Mouse (Mus musculus) myocyte (in vitro differentiated cells): ENCODE results near the gene Capns2. TPM values are rescaled to one million over a fixed set of nuclear protein-coding genes. Genes with fewer than 3 reads are reported as not detected.

Source experiments
- H3K27me3 ChIP-seq: one replicate; pipeline ENCODE4 v1.6.1; 2011; ENCODE audit not compliant: control insufficient read depth, insufficient read depth, insufficient read length
- H3K36me3 ChIP-seq: one replicate; pipeline ENCODE4 v1.6.1; 2011; ENCODE audit not compliant: control insufficient read depth, insufficient read depth
- H3K4me2 ChIP-seq: one replicate; pipeline ENCODE4 v1.6.1; 2011; ENCODE audit warnings: low read depth, control low read depth
- H3K4me3 ChIP-seq: one replicate; pipeline ENCODE4 v1.5.1; 2011; ENCODE audit warnings: mild to moderate bottlenecking, control low read depth, moderate library complexity
- H3K79me2 ChIP-seq: one replicate; pipeline ENCODE4 v1.6.1; 2011; ENCODE audit not compliant: control insufficient read depth, insufficient read depth
- H3ac ChIP-seq: one replicate; pipeline ENCODE4 v1.6.1; 2011; ENCODE audit not compliant: control insufficient read depth, insufficient read length
- CEBPB ChIP-seq: IDR thresholded peaks from 2 replicates; pipeline ENCODE4 v1.6.1; 2011; ENCODE audit warnings: mild to moderate bottlenecking, moderate library complexity; ENCODE audit not compliant: poor library complexity, insufficient read depth, severe bottlenecking
- E2F4 ChIP-seq: IDR thresholded peaks from one replicate; pipeline ENCODE4 v1.6.1; 2011; ENCODE audit warnings: mild to moderate bottlenecking, control low read depth, moderate library complexity; ENCODE audit not compliant: insufficient read depth
- MAX ChIP-seq: IDR thresholded peaks from one replicate; pipeline ENCODE4 v1.6.1; 2011; ENCODE audit warnings: low read depth, mild to moderate bottlenecking, control low read depth
- MYOD1 ChIP-seq, 3 experiments: IDR thresholded peaks; one replicate each; pipeline ENCODE4 v1.6.1; 2011; ENCODE audit warnings: control low read depth in 2 of 3, low read depth in 2 of 3, mild to moderate bottlenecking in 2 of 3, moderate library complexity in 1 of 3; ENCODE audit not compliant: insufficient read length in 2 of 3, control insufficient read depth in 1 of 3
- MYOG ChIP-seq, 3 experiments: IDR thresholded peaks; one replicate each; pipeline ENCODE4 v1.6.1; 2011; ENCODE audit warnings: control low read depth in 2 of 3, low read depth in 2 of 3, mild to moderate bottlenecking in 2 of 3; ENCODE audit not compliant: insufficient read length in 2 of 3, control insufficient read depth in 1 of 3, insufficient read depth in 1 of 3
- POLR2A ChIP-seq: IDR thresholded peaks from one replicate; pipeline ENCODE4 v1.6.1; 2011; ENCODE audit warnings: low read depth, mild to moderate bottlenecking, control low read depth, moderate library complexity; ENCODE audit not compliant: insufficient read length
- POLR2AphosphoS2 ChIP-seq: IDR thresholded peaks from one replicate; pipeline ENCODE4 v1.6.1; 2011; ENCODE audit warnings: low read depth, control low read depth; ENCODE audit not compliant: insufficient read length
- REST ChIP-seq: IDR thresholded peaks from one replicate; pipeline ENCODE4 v1.6.1; 2011; ENCODE audit warnings: mild to moderate bottlenecking, control low read depth, moderate library complexity; ENCODE audit not compliant: insufficient read depth, insufficient read length
- SRF ChIP-seq: IDR thresholded peaks from one replicate; pipeline ENCODE4 v1.6.1; 2011; ENCODE audit warnings: low read depth; ENCODE audit not compliant: control insufficient read depth, insufficient read length
- TCF12 ChIP-seq: IDR thresholded peaks from one replicate; pipeline ENCODE4 v1.6.1; 2011; ENCODE audit warnings: mild to moderate bottlenecking, control low read depth; ENCODE audit not compliant: poor library complexity, insufficient read depth, severe bottlenecking
- TCF3 ChIP-seq: IDR thresholded peaks from one replicate; pipeline ENCODE4 v1.6.1; 2011; ENCODE audit warnings: low read depth, control low read depth; ENCODE audit not compliant: insufficient read length
- USF1 ChIP-seq: IDR thresholded peaks from one replicate; pipeline ENCODE4 v1.6.1; 2011; ENCODE audit warnings: low read depth, mild to moderate bottlenecking, control low read depth, moderate library complexity
- polyA plus RNA-seq: library from polyadenylated mRNA; unstranded; fragments of >200 nt; fragmentation: generic; extraction: Trizol; gene quantifications from one replicate; pipeline ENCODE4 v1.2.1, GENCODE M21; 2012; ENCODE audit warnings: missing spikeins

Gene Capns2
- polyA plus RNA-seq, 1 experiment: 0.04 TPM

DNA sequence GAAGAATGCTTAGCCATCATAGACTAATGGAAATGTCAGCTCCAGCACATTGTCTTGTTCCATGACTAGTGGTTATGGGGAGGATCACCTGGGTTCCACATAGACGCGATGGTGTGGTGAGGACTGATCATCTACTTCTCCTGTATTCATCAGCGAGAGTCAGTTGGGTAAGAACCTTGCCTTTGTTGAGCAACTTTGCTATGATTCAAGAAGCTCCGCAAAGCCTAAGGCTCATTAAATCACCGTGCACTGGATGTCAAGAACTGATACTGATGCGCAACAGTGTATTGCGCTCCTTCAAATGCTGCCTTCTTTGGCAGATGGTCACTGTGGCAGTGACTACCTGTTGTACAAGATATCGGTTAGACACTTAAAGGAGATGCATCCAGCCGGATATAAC lies 5.3 kb downstream of the Capns2 start:
- TF ChIP-seq TCF12 (no peak), POLR2A (no peak), MYOG (IDR thresholded peaks at IDR 0.05; ENCODE audit: control insufficient read depth in 1 of 3, insufficient read depth in 1 of 3, insufficient read length in 2 of 3, low read depth in 2 of 3) (no peak), E2F4 (no peak), SRF (no peak), CEBPB (no peak), REST (no peak), MYOD1 (IDR thresholded peaks at IDR 0.05; ENCODE audit: control insufficient read depth in 1 of 3, insufficient read length in 2 of 3, low read depth in 2 of 3) (no peak), MAX (no peak), POLR2AphosphoS2 (no peak)
- H3K4me3 ChIP-seq: no peak overlapping the region
- H3K4me2 ChIP-seq: no peak overlapping the region
- H3K36me3 ChIP-seq: no peaks in the 10 kb centered on the region
- no peaks in the 10 kb centered on the region for H3K27me3 ChIP-seq
- no peak overlapping the region for H3ac ChIP-seq
- H3K79me2 ChIP-seq: no peaks in the 10 kb centered on the region

- Histone ChIP-seq H3K4me3 (no peak overlapping the region), H3K79me2 (no peaks in the 10 kb centered on the region), H3ac (no peak overlapping the region), H3K36me3 (no peaks in the 10 kb centered on the region), H3K27me3 (no peaks in the 10 kb centered on the region), H3K4me2 (no peak overlapping the region)
- no peak for TF ChIP-seq CEBPB
- no peak for TF ChIP-seq SRF
- no peak for TF ChIP-seq MYOD1 (IDR thresholded peaks at IDR 0.05; ENCODE audit: control insufficient read depth in 1 of 3, insufficient read length in 2 of 3, low read depth in 2 of 3)
- no peak for TF ChIP-seq TCF12
- no peak for TF ChIP-seq POLR2AphosphoS2
- TF ChIP-seq POLR2A: no peak
- no peak for TF ChIP-seq TCF3
- TF ChIP-seq E2F4: no peak
Measured at GRCm38 (mm10) chr8:92908448-92908847, 7.2 kb downstream of the Capns2 start.

- no peaks in the 10 kb centered on the region for H3K79me2 ChIP-seq
- no peak overlapping the region for H3K4me2 ChIP-seq
- TF ChIP-seq MAX (no peak), SRF (no peak), E2F4 (no peak)
Measured at GRCm38 (mm10) chr8:92911477-92911876, 10.3 kb downstream of the Capns2 start.

GRCm38 (mm10) chr8:92913396-92913795 lies 12.2 kb downstream of the Capns2 start:
- no peak overlapping the region for H3ac ChIP-seq
- H3K27me3 ChIP-seq: no peaks in the 10 kb centered on the region
- no peak overlapping the region for H3K4me3 ChIP-seq
- TF ChIP-seq USF1: no peak
- no peak for TF ChIP-seq CEBPB
- TF ChIP-seq POLR2AphosphoS2: no peak
- no peak for TF ChIP-seq TCF12
- TF ChIP-seq MYOD1 (IDR thresholded peaks at IDR 0.05; ENCODE audit: control insufficient read depth in 1 of 3, insufficient read length in 2 of 3, low read depth in 2 of 3): no peak
- TF ChIP-seq MYOG (IDR thresholded peaks at IDR 0.05; ENCODE audit: control insufficient read depth in 1 of 3, insufficient read depth in 1 of 3, insufficient read length in 2 of 3, low read depth in 2 of 3): no peak
- no peak for TF ChIP-seq POLR2A
- TF ChIP-seq MAX: no peak
- no peak for TF ChIP-seq SRF
- TF ChIP-seq TCF3: no peak
- no peak for TF ChIP-seq REST
- no peak for TF ChIP-seq E2F4
- no peaks in the 10 kb centered on the region for H3K79me2 ChIP-seq
- no peaks in the 10 kb centered on the region for H3K36me3 ChIP-seq
- no peak overlapping the region for H3K4me2 ChIP-seq

More at GRCm38 (mm10) chr8:92911477-92911876, 10.3 kb downstream of the Capns2 start:
- no peak overlapping the region for H3ac ChIP-seq
- H3K4me3 ChIP-seq: no peak overlapping the region
- H3K27me3 ChIP-seq: no peaks in the 10 kb centered on the region
- no peaks in the 10 kb centered on the region for H3K36me3 ChIP-seq

DNA sequence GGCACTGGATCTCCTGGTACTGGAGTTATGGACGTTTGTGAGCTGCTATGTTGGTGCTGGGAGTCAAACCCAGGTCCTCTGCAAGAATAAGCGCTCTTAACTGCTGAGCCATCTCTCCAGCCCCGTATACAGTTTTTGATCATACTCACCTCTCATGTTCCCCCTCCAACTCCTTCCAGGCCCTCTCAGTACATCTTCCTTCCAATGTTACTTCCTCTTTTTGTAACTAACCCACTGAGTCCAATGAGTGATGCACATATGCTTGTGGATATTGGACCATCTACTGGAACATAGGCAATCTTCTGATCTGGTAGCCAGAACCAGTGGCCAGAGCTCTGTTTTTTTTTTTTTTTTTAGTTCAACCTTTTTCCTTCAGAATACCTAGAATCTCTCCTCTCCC lies 14.9 kb downstream of the Capns2 start:
- Histone ChIP-seq H3K27me3 (no peaks in the 10 kb centered on the region), H3K4me3 (no peak overlapping the region), H3ac (no peak overlapping the region), H3K4me2 (no peak overlapping the region), H3K36me3 (no peaks in the 10 kb centered on the region), H3K79me2 (no peaks in the 10 kb centered on the region)
- no peak for TF ChIP-seq E2F4
- TF ChIP-seq MYOD1 (IDR thresholded peaks at IDR 0.05; ENCODE audit: control insufficient read depth in 1 of 3, insufficient read length in 2 of 3, low read depth in 2 of 3): no peak
- no peak for TF ChIP-seq TCF3
- no peak for TF ChIP-seq MAX
- TF ChIP-seq MYOG (IDR thresholded peaks at IDR 0.05; ENCODE audit: control insufficient read depth in 1 of 3, insufficient read depth in 1 of 3, insufficient read length in 2 of 3, low read depth in 2 of 3): no peak
- no peak for TF ChIP-seq TCF12
- TF ChIP-seq REST: no peak
- no peak for TF ChIP-seq SRF
